Mouse (Mus musculus): ENCODE results near the gene Ank.
A peak's percentile ranks its signal among the peaks of the same experiment; 100 is the strongest.

GRCm38 (mm10) chr15:27618778-27619533, 152.5 kb downstream of the Ank start:
- TF ChIP-seq POLR2A (IDR thresholded peaks at IDR 0.05; ENCODE audit: insufficient read depth, low read depth, low read length) (peak; percentile 39), CTCF (IDR thresholded peaks at IDR 0.05) (no peak)
